10 mouse cellular contexts compared by ENCODE assay signal in genomic region chr14:7847746-7848232, GRCm38 (mm10). TPM values are rescaled to one million over a fixed set of nuclear protein-coding genes. Genes with fewer than 3 reads are reported as not detected.
DNase-seq lines count a peak whose midpoint lies in the region; ATAC-seq and TF ChIP-seq lines count a peak whose summit lies in the region.
"Had no signal": no experiment of that assay in that cellular context is flagged by ENCODE, and none has a peak within 500 bp of the region (broad histone marks: within the 10 kb centered on the region; RNA-seq: fewer than 3 reads in every experiment).

No protein-coding gene starts in this region.

- DNase-seq in gastrocnemius, adult 18-20 months (ENCODE audit: low spot score), result peak; percentile 43
- no peak for DNase-seq in gastrocnemius, postnatal 10 days
- peak; percentile 47 for DNase-seq in embryo, embryonic 9.5 days (ENCODE audit: extremely low spot score)
- DNase-seq in midbrain, postnatal 0 days (ENCODE audit: low spot score), result peak; percentile 39
- no peak for DNase-seq in cerebellum, adult 11-12 months
- no peak for DNase-seq in adrenal gland, postnatal 14 days
- DNase-seq in cerebellum, postnatal 36 days, result no peak

- H3K27me3 ChIP-seq in heart, embryonic 16.5 days (ENCODE audit: control insufficient read depth, insufficient read depth, low read length), result no peaks in the 10 kb centered on the region
- no peaks in the 10 kb centered on the region for H3K27me3 ChIP-seq in midbrain, postnatal 0 days (ENCODE audit: insufficient read depth, low read length)

- 24% methylated on average over 5 of the region's 5 CpGs for WGBS in heart, embryonic 16.5 days
- WGBS in midbrain, postnatal 0 days, result 27% methylated on average over 5 of the region's 5 CpGs

- H3K4me1 ChIP-seq in heart, embryonic 16.5 days (ENCODE audit: control insufficient read depth, insufficient read depth, low read length), result peaks cover 36% of the 10 kb centered on the region
- peaks cover 14% of the 10 kb centered on the region for H3K4me1 ChIP-seq in midbrain, postnatal 0 days (ENCODE audit: insufficient read depth, low read length)

- 0 out of 2 replicates have a peak overlapping the region, but pooled peaks have one; percentile 37 for H3K27ac ChIP-seq in heart, embryonic 16.5 days (ENCODE audit: low read length)
- H3K27ac ChIP-seq in midbrain, postnatal 0 days (ENCODE audit: low read depth, low read length), result no peak overlapping the region

- no peak overlapping the region for H3K9ac ChIP-seq in heart, embryonic 16.5 days (ENCODE audit: low read length)
- H3K9ac ChIP-seq in midbrain, postnatal 0 days (replicated peaks; ENCODE audit: low read length, poor library complexity, severe bottlenecking), result no peak overlapping the region

- H3K36me3 ChIP-seq in heart, embryonic 16.5 days (ENCODE audit: control insufficient read depth, insufficient read depth), result no peaks in the 10 kb centered on the region
- H3K36me3 ChIP-seq in midbrain, postnatal 0 days (ENCODE audit: insufficient read depth, low read length), result no peaks in the 10 kb centered on the region

- H3K4me3 ChIP-seq in heart, embryonic 16.5 days (ENCODE audit: low read length), result no peak overlapping the region
- H3K4me3 ChIP-seq in midbrain, postnatal 0 days (ENCODE audit: low read depth, low read length), result no peak overlapping the region

- no peak overlapping the region for H3K4me2 ChIP-seq in heart, embryonic 16.5 days (ENCODE audit: low read depth, low read length)
- H3K4me2 ChIP-seq in midbrain, postnatal 0 days (ENCODE audit: low read depth, low read length, poor library complexity, severe bottlenecking), result no peak overlapping the region

- TF ChIP-seq CTCF in midbrain, postnatal 0 days (IDR thresholded peaks at IDR 0.05), result no peak

- no peak for ATAC-seq in heart, embryonic 16.5 days (replicated peaks; ENCODE audit: extremely low read depth, insufficient read depth, low FRiP score)
- ATAC-seq in midbrain, postnatal 0 days (ENCODE audit: low FRiP score), result peak; percentile 45

- no peaks in the 10 kb centered on the region for H3K9me3 ChIP-seq in heart, embryonic 16.5 days (replicated peaks; ENCODE audit: control insufficient read depth, low read length)
- H3K9me3 ChIP-seq in midbrain, postnatal 0 days (ENCODE audit: low read length), result no peaks in the 10 kb centered on the region

RNA-seq across cellular contexts. Expression of gene Flnb, which starts 30.0 kb away (rescaled TPM):
- total RNA-seq in gastrocnemius, adult 18-20 months (2021), result 10 to 100 TPM in 1 of 2 experiments, 1 to 10 TPM in 1; 6.2 to 10.5 TPM
- total RNA-seq in gastrocnemius, postnatal 10 days (2021), result 10 to 100 TPM; 29.5 to 30.8 TPM
- 9.2 and 14.4 TPM in 2 replicates for polyA plus RNA-seq in heart, embryonic 16.5 days (2015; fragmentation: Nextera tagmentation; extraction: Ambion mirVana)
- 23.7 and 34.3 TPM in 2 replicates for total RNA-seq in midbrain, postnatal 0 days (2014; rRNA removed)
- 3.5 and 7.0 TPM in 2 replicates for polyA plus RNA-seq in midbrain, postnatal 0 days (2015; fragmentation: Nextera tagmentation; extraction: Ambion mirVana)
- total RNA-seq in adrenal gland, postnatal 14 days (2021), result 43.3 and 45.7 TPM in 2 replicates

RNA-seq across cellular contexts. Expression of gene Gm26661, which starts 56.4 kb away (rescaled TPM):
- not detected for total RNA-seq in gastrocnemius, adult 18-20 months (2021)
- not detected for total RNA-seq in gastrocnemius, postnatal 10 days (2021)
- polyA plus RNA-seq in heart, embryonic 16.5 days (2015; fragmentation: Nextera tagmentation; extraction: Ambion mirVana), result not detected in 2 replicates
- not detected in 2 replicates for total RNA-seq in midbrain, postnatal 0 days (2014; rRNA removed)
- 0.96 TPM in 1 of 2 replicates, not detected in the other for polyA plus RNA-seq in midbrain, postnatal 0 days (2015; fragmentation: Nextera tagmentation; extraction: Ambion mirVana)
- not detected in 2 replicates for total RNA-seq in adrenal gland, postnatal 14 days (2021)
- polyA plus RNA-seq: large intestine, adult 2 months; neural tube, embryonic 11.5 days had no signal

Comparison
In these comparisons a context has a peak if more than half of its experiments do, and no peak if none do; other contexts are left out.
1. DNase-seq: peak in gastrocnemius, adult 18-20 months (single experiment), embryo, embryonic 9.5 days (single experiment) and midbrain, postnatal 0 days (single experiment); none in gastrocnemius, postnatal 10 days (single experiment), cerebellum, adult 11-12 months (single experiment), adrenal gland, postnatal 14 days (single experiment) and cerebellum, postnatal 36 days (0 of 2).